Mouse (Mus musculus) left cerebral cortex, postnatal 4 days (tissue): ENCODE measurements around the gene Zfp119b. TPM values are rescaled to one million over a fixed set of nuclear protein-coding genes. Genes with fewer than 3 reads are reported as not detected.
"Not testable (repeated sequence)": the region's sequence is repeated elsewhere in the genome, so short reads cannot be mapped to it uniquely, and the experiment has no call there.

ENCODE experiments used
- DNase-seq: peaks from one replicate; pipeline ENCODE4 v3.0.0-alpha.2; 2022
- intact Hi-C: fragments of 180-260 bp; cut with DNase I; formaldehyde crosslinking; loops from one replicate; pipeline ENCODE4 v1.15.1; 2025
- total RNA-seq, 2 experiments: library from RNA; stranded (reverse); gene quantifications; 2 replicates each; pipeline ENCODE4 v1.2.3; 2021

Zfp119b gene
- total RNA-seq, 2 experiments from 2014 or later = 4.4 to 5.7 TPM

- intact Hi-C loops, DNase-seq: not testable (repeated sequence)
Observed at GRCm38 (mm10) chr17:55892406-55892955, 56.8 kb downstream of the Zfp119b start.

Other genes with a start within 250 kb of the Zfp119b start
- 10 to 100 TPM in 1 of 2 experiments, 1 to 10 TPM in 1; 8.0 to 10.4 TPM for gene Pot1b, start 236.9 kb downstream of the Zfp119b start, total RNA-seq
- under 1 TPM; 0.20 TPM for gene Adgre4, start 199.5 kb downstream of the Zfp119b start, total RNA-seq
- 1 to 10 TPM; 8.7 to 9.1 TPM for gene Zfp119a, start 70.6 kb downstream of the Zfp119b start, total RNA-seq
- 10 to 100 TPM; 10.8 to 11.4 TPM for gene Zfp959, start 57.4 kb downstream of the Zfp119b start, total RNA-seq
- gene Ebi3, start 3.1 kb upstream of the Zfp119b start, total RNA-seq = 1 to 10 TPM; 4.9 to 5.9 TPM
- 10 to 100 TPM; 16.7 to 18.2 TPM for gene Yju2, start 9.6 kb upstream of the Zfp119b start, total RNA-seq
- gene Shd, start 21.0 kb upstream of the Zfp119b start, total RNA-seq = 100 to 1,000 TPM in 1 of 2 experiments, 10 to 100 TPM in 1; 99.6 to 101 TPM
- 100 to 1,000 TPM; 110 to 119 TPM for gene Fsd1, start 37.0 kb upstream of the Zfp119b start, total RNA-seq
- 1 to 10 TPM; 3.8 to 4.6 TPM for gene Stap2, start 56.1 kb upstream of the Zfp119b start, total RNA-seq
- 100 to 1,000 TPM in 1 of 2 experiments, 10 to 100 TPM in 1; 92.6 to 121 TPM for gene Mpnd, start 56.2 kb upstream of the Zfp119b start, total RNA-seq
- 10 to 100 TPM; 53.6 to 55.3 TPM for gene Sh3gl1, start 87.1 kb upstream of the Zfp119b start, total RNA-seq
- 1 to 10 TPM; 6.8 to 8.8 TPM for gene Chaf1a, start 90.9 kb upstream of the Zfp119b start, total RNA-seq
- gene Ubxn6, start 125.5 kb upstream of the Zfp119b start, total RNA-seq = 10 to 100 TPM; 69.1 to 78.9 TPM
- 100 to 1,000 TPM; 109 to 117 TPM for gene Hdgfl2, start 130.1 kb upstream of the Zfp119b start, total RNA-seq
- under 1 TPM; 0.20 to 0.24 TPM for gene Plin4, start 160.3 kb upstream of the Zfp119b start, total RNA-seq
- 1 to 10 TPM; 1.2 to 1.9 TPM for gene Plin5, start 168.1 kb upstream of the Zfp119b start, total RNA-seq
- not detected for gene Lrg1, start 172.5 kb upstream of the Zfp119b start, total RNA-seq
- gene Sema6b, start 190.8 kb upstream of the Zfp119b start, total RNA-seq = 10 to 100 TPM; 91.1 to 95.7 TPM
- 10 to 100 TPM; 11.1 TPM for gene Tnfaip8l1, start 213.0 kb upstream of the Zfp119b start, total RNA-seq
- 10 to 100 TPM; 45.9 to 47.6 TPM for gene Mydgf, start 234.4 kb upstream of the Zfp119b start, total RNA-seq